10 mouse cellular contexts compared by ENCODE assay signal in genomic region chr2:157471292-157471691, GRCm38 (mm10). TPM values are rescaled to one million over a fixed set of nuclear protein-coding genes. Genes with fewer than 3 reads are reported as not detected.
A peak's percentile ranks its signal among the peaks of the same experiment; 100 is the strongest.
DNase-seq lines count a peak whose midpoint lies in the region; ATAC-seq lines count a peak whose summit lies in the region.
"Had no signal": no experiment of that assay in that cellular context is flagged by ENCODE, and none has a peak within 500 bp of the region (broad histone marks: within the 10 kb centered on the region; RNA-seq: fewer than 3 reads in every experiment).

No protein-coding gene starts in this region.

- WGBS in embryonic facial prominence, embryonic 14.5 days: 55% methylated on average over 7 of the region's 7 CpGs
- WGBS in hindbrain, embryonic 12.5 days: 79% methylated on average over 7 of the region's 7 CpGs
- WGBS in midbrain, embryonic 13.5 days: 78% methylated on average over 7 of the region's 7 CpGs

- no peak overlapping the region for H3K4me3 ChIP-seq in embryonic facial prominence, embryonic 14.5 days (ENCODE audit: low read depth, low read length)
- no peak overlapping the region for H3K4me3 ChIP-seq in hindbrain, embryonic 12.5 days
- no peak overlapping the region for H3K4me3 ChIP-seq in midbrain, embryonic 13.5 days (replicated peaks)
- H3K4me3 ChIP-seq: liver, embryonic 15.5 days had no signal

- H3K9ac ChIP-seq in embryonic facial prominence, embryonic 14.5 days (ENCODE audit: low read depth, low read length): no peak overlapping the region; the same call in 1 of the 2 replicates
- H3K9ac ChIP-seq in hindbrain, embryonic 12.5 days: peak overlapping the region; percentile 3; the same call in 1 of the 2 replicates
- peak overlapping the region; percentile 41; the same call in 1 of the 2 replicates for H3K9ac ChIP-seq in midbrain, embryonic 13.5 days (replicated peaks)
- H3K9ac ChIP-seq: liver, embryonic 15.5 days had no signal

- H3K36me3 ChIP-seq in embryonic facial prominence, embryonic 14.5 days (ENCODE audit: control insufficient read depth, insufficient read depth, low read length): peaks cover 51% of the 10 kb centered on the region
- H3K36me3 ChIP-seq in hindbrain, embryonic 12.5 days: peaks cover 38% of the 10 kb centered on the region
- H3K36me3 ChIP-seq in midbrain, embryonic 13.5 days: peaks cover 56% of the 10 kb centered on the region
- H3K36me3 ChIP-seq: liver, embryonic 15.5 days had no signal

- ATAC-seq in embryonic facial prominence, embryonic 14.5 days (ENCODE audit: low read depth): no peak
- no peak for ATAC-seq in hindbrain, embryonic 12.5 days (ENCODE audit: low FRiP score)
- ATAC-seq in midbrain, embryonic 13.5 days: no peak
- ATAC-seq: Patski had no signal

- peak; percentile 32 for DNase-seq in kidney, postnatal 14 days
- DNase-seq in kidney, adult 8-10 months: no peak
- no peak for DNase-seq in embryonic facial prominence, embryonic 14.5 days (ENCODE audit: low spot score)
- no peak for DNase-seq in frontal cortex, postnatal 36 days (ENCODE audit: low spot score in 2 of 2)
- DNase-seq in spleen, postnatal 4 days (ENCODE audit: low spot score in 2 of 2): no peak
- DNase-seq: cerebellum, adult 9-11 months had no signal

- peak overlapping the region; percentile 80 for H3K27ac ChIP-seq in embryonic facial prominence, embryonic 14.5 days (replicated peaks; ENCODE audit: low read depth, low read length)
- H3K27ac ChIP-seq in hindbrain, embryonic 12.5 days: 0 out of 2 replicates have a peak overlapping the region, but pooled peaks have one; percentile 26
- H3K27ac ChIP-seq in midbrain, embryonic 13.5 days: peak overlapping the region; percentile 94; the same call in 1 of the 2 replicates
- H3K27ac ChIP-seq: liver, embryonic 15.5 days had no signal

- peaks cover 49% of the 10 kb centered on the region for H3K4me1 ChIP-seq in embryonic facial prominence, embryonic 14.5 days (ENCODE audit: control insufficient read depth, insufficient read depth, low read length)
- H3K4me1 ChIP-seq in hindbrain, embryonic 12.5 days: peaks cover 71% of the 10 kb centered on the region
- peaks cover 73% of the 10 kb centered on the region for H3K4me1 ChIP-seq in midbrain, embryonic 13.5 days (replicated peaks)
- H3K4me1 ChIP-seq: liver, embryonic 15.5 days had no signal

- peak overlapping the region; percentile 13; the same call in 1 of the 2 replicates for H3K4me2 ChIP-seq in embryonic facial prominence, embryonic 14.5 days (ENCODE audit: low read depth, low read length)
- no peak overlapping the region for H3K4me2 ChIP-seq in hindbrain, embryonic 12.5 days (replicated peaks)
- no peak overlapping the region for H3K4me2 ChIP-seq in midbrain, embryonic 13.5 days (replicated peaks)
- H3K4me2 ChIP-seq: liver, embryonic 15.5 days had no signal

- no peaks in the 10 kb centered on the region for H3K27me3 ChIP-seq in embryonic facial prominence, embryonic 14.5 days (replicated peaks; ENCODE audit: control insufficient read depth, insufficient read depth, low read length)
- no peaks in the 10 kb centered on the region for H3K27me3 ChIP-seq in hindbrain, embryonic 12.5 days
- no peaks in the 10 kb centered on the region for H3K27me3 ChIP-seq in midbrain, embryonic 13.5 days
- H3K27me3 ChIP-seq: liver, embryonic 15.5 days; Patski had no signal

- no peaks in the 10 kb centered on the region for H3K9me3 ChIP-seq in embryonic facial prominence, embryonic 14.5 days (ENCODE audit: control insufficient read depth, low read length)
- no peaks in the 10 kb centered on the region for H3K9me3 ChIP-seq in hindbrain, embryonic 12.5 days (replicated peaks)
- H3K9me3 ChIP-seq in midbrain, embryonic 13.5 days: no peaks in the 10 kb centered on the region
- H3K9me3 ChIP-seq: liver, embryonic 15.5 days had no signal

RNA-seq across cellular contexts. Expression of gene Src, which starts 53.0 kb away (rescaled TPM):
- 12.6 and 16.2 TPM in 2 replicates for polyA plus RNA-seq in embryonic facial prominence, embryonic 14.5 days (2014; fragmentation: Nextera tagmentation; extraction: Ambion mirVana)
- polyA plus RNA-seq in hindbrain, embryonic 12.5 days (2016; fragmentation: Nextera tagmentation; extraction: Ambion mirVana): 33.6 and 35.1 TPM in 2 replicates
- 31.6 and 39.1 TPM in 2 replicates for polyA plus RNA-seq in midbrain, embryonic 13.5 days (2015; fragmentation: Nextera tagmentation; extraction: Ambion mirVana)

Comparison
In these comparisons a context has a peak if more than half of its experiments do, and no peak if none do; other contexts are left out.
1. H3K27ac ChIP-seq: peak in every context shown above with its lines; median percentile 94 in midbrain, embryonic 13.5 days; 80 in embryonic facial prominence, embryonic 14.5 days; 26 in hindbrain, embryonic 12.5 days.